Mouse (Mus musculus): ENCODE results near the gene Lgals9.

Lgals9 gene

GRCm38 (mm10) chr11:78920411-78920939 is 64.3 kb downstream of the Lgals9 start, which contains the start of gene Nos2:
TSS of gene Nos2 (plus strand) at chr11:78920787.
- no peak for DNase-seq (ENCODE audit: low spot score)

DNA sequence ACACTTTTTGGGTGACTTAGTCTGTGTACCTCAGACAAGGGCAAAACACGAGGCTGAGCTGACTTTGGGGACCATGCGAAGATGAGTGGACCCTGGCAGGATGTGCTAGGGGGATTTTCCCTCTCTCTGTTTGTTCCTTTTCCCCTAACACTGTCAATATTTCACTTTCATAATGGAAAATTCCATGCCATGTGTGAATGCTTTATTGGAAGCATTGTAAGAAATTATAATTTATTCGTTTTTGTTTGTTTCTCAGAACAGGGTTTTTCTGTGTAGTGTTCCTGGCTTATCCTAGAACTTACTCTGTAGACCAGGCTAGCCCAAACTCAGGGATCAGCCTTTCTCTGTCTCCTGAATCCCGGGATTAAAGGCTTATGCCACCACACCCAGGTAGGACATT is 65.0 kb downstream of the Lgals9 start:
- DNase-seq (ENCODE audit: low spot score): no peak

DNA sequence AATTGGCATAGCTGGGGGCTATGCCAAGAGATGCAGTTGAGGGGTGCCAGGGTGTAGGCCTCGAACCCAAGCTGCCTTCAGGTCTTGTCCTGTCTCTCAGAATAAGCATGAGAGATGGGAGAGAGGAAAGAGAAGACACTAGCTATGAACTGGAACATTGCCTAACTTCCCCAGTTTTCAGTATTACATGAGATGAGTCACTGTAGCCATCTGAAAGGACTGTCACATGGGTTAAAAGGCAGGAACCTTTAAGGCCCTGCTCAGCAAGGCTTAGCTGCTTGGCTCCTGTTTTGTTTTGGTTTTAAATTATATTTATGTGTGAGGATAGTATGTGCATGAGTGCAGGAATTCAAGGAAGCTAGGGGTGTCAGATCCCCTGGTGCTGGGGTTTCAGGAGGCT is 68.3 kb downstream of the Lgals9 start:
- no peak for DNase-seq (ENCODE audit: low spot score)

DNA sequence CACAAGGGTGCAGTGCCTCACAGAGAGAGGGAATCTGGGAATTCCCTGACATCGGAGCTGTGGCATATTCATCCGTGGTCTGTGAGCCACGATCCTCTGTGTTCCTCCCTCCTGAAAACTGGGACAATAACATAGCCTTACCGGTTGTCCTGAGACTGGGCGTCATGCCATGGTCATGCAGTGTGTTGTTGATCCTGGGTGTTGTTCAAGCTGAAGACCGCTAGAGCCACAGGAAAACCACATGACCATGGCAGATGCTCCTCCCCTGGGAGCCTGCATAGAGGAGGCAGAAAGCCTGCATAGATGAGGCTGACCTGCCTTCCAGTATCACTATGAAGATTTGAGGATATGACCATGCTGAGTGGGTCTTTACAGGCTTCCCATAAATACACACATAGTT is 69.3 kb downstream of the Lgals9 start:
- DNase-seq (ENCODE audit: low spot score): no peak
